Mouse (Mus musculus) cerebellum, adult 9-10 months (tissue): ENCODE measurements at regions not wholly inside any gene's neighbourhood (a gene's known extent, or its start where the extent isn't known, plus 50 kb on each side); places are given as distances from the start of the nearest gene placed in this dataset.

ENCODE experiments used
- DNase-seq: peaks from one replicate; pipeline ENCODE4 v3.0.0; 2022

DNA sequence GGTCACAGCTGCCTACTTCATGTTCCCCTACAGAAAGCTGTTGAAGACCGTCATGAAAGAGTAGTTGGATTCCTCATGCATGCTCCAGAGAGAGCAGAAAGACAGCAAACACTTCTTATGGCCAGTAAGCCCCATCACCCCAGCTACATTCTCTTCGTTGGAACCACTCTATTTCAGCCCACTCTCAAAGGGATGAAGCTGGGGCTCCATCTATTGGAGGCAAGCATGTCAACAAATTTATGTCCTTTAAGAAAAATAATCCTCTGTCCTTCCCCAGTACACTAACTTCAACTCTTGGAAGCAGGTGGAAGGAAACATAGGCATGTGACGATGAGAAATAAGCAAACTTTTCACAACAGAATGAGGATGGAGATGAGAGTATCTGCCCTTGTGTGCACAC is 438.5 kb downstream of the Cdk5rap2 start:
- no peak for DNase-seq

DNA sequence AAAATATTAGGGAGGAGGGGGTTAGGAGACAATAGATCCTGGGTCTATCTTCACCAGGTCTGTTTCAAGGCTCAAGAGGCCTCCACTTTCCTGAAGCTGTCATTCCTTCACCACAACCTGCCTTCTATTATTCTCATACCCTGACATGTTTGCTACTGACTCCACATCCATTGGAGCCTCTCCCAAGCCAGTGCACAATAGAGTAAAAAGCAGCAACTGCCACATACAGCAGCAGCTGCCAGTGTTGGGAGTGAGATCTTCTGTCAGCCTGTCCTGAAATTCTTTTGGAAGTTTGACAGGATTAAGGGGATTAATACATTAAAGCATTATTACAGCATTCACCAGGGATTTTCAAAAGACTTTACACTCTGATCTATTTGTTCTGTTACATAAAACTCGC is 441.8 kb downstream of the Cdk5rap2 start:
- no peak for DNase-seq
